Mouse (Mus musculus): ENCODE data around the gene Ppp2ca. TPM values are rescaled to one million over a fixed set of nuclear protein-coding genes. Genes with fewer than 3 reads are reported as not detected.

Ppp2ca gene
- polyA plus RNA-seq, 1 experiment, result 103 TPM

- Histone ChIP-seq H3K4me1 (ENCODE audit: control insufficient read depth, insufficient read depth, low read length) (no peaks in the 10 kb centered on the region), H3K4me3 (ENCODE audit: low read depth, low read length) (no peak overlapping the region), H3K27ac (ENCODE audit: insufficient read depth, low read length) (no peak overlapping the region), H3K9me3 (replicated peaks; ENCODE audit: control insufficient read depth, insufficient read depth, low read length, poor library complexity, severe bottlenecking) (no peaks in the 10 kb centered on the region), H3K9ac (ENCODE audit: low read depth, poor library complexity, severe bottlenecking) (no peak overlapping the region), H3K27me3 (ENCODE audit: control insufficient read depth, insufficient read depth, low read length, poor library complexity, severe bottlenecking) (no peaks in the 10 kb centered on the region), H3K36me3 (ENCODE audit: control insufficient read depth, insufficient read depth, low read length, poor library complexity, severe bottlenecking) (peaks cover 42% of the 10 kb centered on the region)
- TF ChIP-seq CTCF (IDR thresholded peaks at IDR 0.05; ENCODE audit: low read depth, low read length) (no peak), EP300 (IDR thresholded peaks at IDR 0.05; ENCODE audit: insufficient read depth, low read depth, low read length) (no peak), POLR2A (IDR thresholded peaks at IDR 0.05; ENCODE audit: insufficient read depth, low read length) (no peak)
Observed at GRCm38 (mm10) chr11:52124468-52124867, 26.0 kb downstream of the Ppp2ca start.

- no peaks in the 10 kb centered on the region for H3K27me3 ChIP-seq (ENCODE audit: control insufficient read depth, insufficient read depth, low read length, poor library complexity, severe bottlenecking)
- H3K27ac ChIP-seq (ENCODE audit: insufficient read depth, low read length), result no peak overlapping the region
- no peak overlapping the region for H3K9ac ChIP-seq (ENCODE audit: low read depth, poor library complexity, severe bottlenecking)
- H3K4me1 ChIP-seq (ENCODE audit: control insufficient read depth, insufficient read depth, low read length), result no peaks in the 10 kb centered on the region
- H3K36me3 ChIP-seq (ENCODE audit: control insufficient read depth, insufficient read depth, low read length, poor library complexity, severe bottlenecking), result peaks cover 17% of the 10 kb centered on the region
- H3K4me3 ChIP-seq (ENCODE audit: low read depth, low read length), result no peak overlapping the region
- H3K9me3 ChIP-seq (replicated peaks; ENCODE audit: control insufficient read depth, insufficient read depth, low read length, poor library complexity, severe bottlenecking), result no peaks in the 10 kb centered on the region
- TF ChIP-seq EP300 (IDR thresholded peaks at IDR 0.05; ENCODE audit: insufficient read depth, low read depth, low read length) (no peak), CTCF (IDR thresholded peaks at IDR 0.05; ENCODE audit: low read depth, low read length) (no peak), POLR2A (IDR thresholded peaks at IDR 0.05; ENCODE audit: insufficient read depth, low read length) (no peak)
Observed at GRCm38 (mm10) chr11:52127169-52127568, 28.7 kb downstream of the Ppp2ca start.

- Histone ChIP-seq H3K4me3 (ENCODE audit: low read depth, low read length) (no peak overlapping the region), H3K27ac (ENCODE audit: insufficient read depth, low read length) (no peak overlapping the region), H3K9me3 (replicated peaks; ENCODE audit: control insufficient read depth, insufficient read depth, low read length, poor library complexity, severe bottlenecking) (no peaks in the 10 kb centered on the region), H3K9ac (ENCODE audit: low read depth, poor library complexity, severe bottlenecking) (no peak overlapping the region), H3K27me3 (ENCODE audit: control insufficient read depth, insufficient read depth, low read length, poor library complexity, severe bottlenecking) (no peaks in the 10 kb centered on the region), H3K4me1 (ENCODE audit: control insufficient read depth, insufficient read depth, low read length) (no peaks in the 10 kb centered on the region), H3K36me3 (ENCODE audit: control insufficient read depth, insufficient read depth, low read length, poor library complexity, severe bottlenecking) (peaks cover 12% of the 10 kb centered on the region)
- TF ChIP-seq CTCF (IDR thresholded peaks at IDR 0.05; ENCODE audit: low read depth, low read length), result no peak
- no peak for TF ChIP-seq EP300 (IDR thresholded peaks at IDR 0.05; ENCODE audit: insufficient read depth, low read depth, low read length)
- TF ChIP-seq POLR2A (IDR thresholded peaks at IDR 0.05; ENCODE audit: insufficient read depth, low read length), result no peak
Observed at GRCm38 (mm10) chr11:52127760-52128159, 29.3 kb downstream of the Ppp2ca start.

- H3K4me1 ChIP-seq (ENCODE audit: control insufficient read depth, insufficient read depth, low read length), result no peaks in the 10 kb centered on the region
- H3K27me3 ChIP-seq (ENCODE audit: control insufficient read depth, insufficient read depth, low read length, poor library complexity, severe bottlenecking), result no peaks in the 10 kb centered on the region
- H3K36me3 ChIP-seq (ENCODE audit: control insufficient read depth, insufficient read depth, low read length, poor library complexity, severe bottlenecking), result peaks cover 12% of the 10 kb centered on the region
- TF ChIP-seq POLR2A (IDR thresholded peaks at IDR 0.05; ENCODE audit: insufficient read depth, low read length) (no peak), CTCF (IDR thresholded peaks at IDR 0.05; ENCODE audit: low read depth, low read length) (no peak), EP300 (IDR thresholded peaks at IDR 0.05; ENCODE audit: insufficient read depth, low read depth, low read length) (no peak)
- H3K9me3 ChIP-seq (replicated peaks; ENCODE audit: control insufficient read depth, insufficient read depth, low read length, poor library complexity, severe bottlenecking), result no peaks in the 10 kb centered on the region
- no peak overlapping the region for H3K4me3 ChIP-seq (ENCODE audit: low read depth, low read length)
- H3K27ac ChIP-seq (ENCODE audit: insufficient read depth, low read length), result no peak overlapping the region
- no peak overlapping the region for H3K9ac ChIP-seq (ENCODE audit: low read depth, poor library complexity, severe bottlenecking)
Observed at GRCm38 (mm10) chr11:52128316-52129061, 30.0 kb downstream of the Ppp2ca start.

GRCm38 (mm10) chr11:52129171-52129570 is 30.7 kb downstream of the Ppp2ca start:
- Histone ChIP-seq H3K27ac (ENCODE audit: insufficient read depth, low read length) (no peak overlapping the region), H3K9ac (ENCODE audit: low read depth, poor library complexity, severe bottlenecking) (no peak overlapping the region), H3K9me3 (replicated peaks; ENCODE audit: control insufficient read depth, insufficient read depth, low read length, poor library complexity, severe bottlenecking) (no peaks in the 10 kb centered on the region; the same call in 1 of the 2 replicates), H3K36me3 (ENCODE audit: control insufficient read depth, insufficient read depth, low read length, poor library complexity, severe bottlenecking) (peaks cover 7% of the 10 kb centered on the region), H3K4me3 (ENCODE audit: low read depth, low read length) (no peak overlapping the region), H3K4me1 (ENCODE audit: control insufficient read depth, insufficient read depth, low read length) (no peaks in the 10 kb centered on the region), H3K27me3 (ENCODE audit: control insufficient read depth, insufficient read depth, low read length, poor library complexity, severe bottlenecking) (no peaks in the 10 kb centered on the region)
- peak; percentile 29 for TF ChIP-seq CTCF (IDR thresholded peaks at IDR 0.05; ENCODE audit: low read depth, low read length)
- TF ChIP-seq POLR2A (IDR thresholded peaks at IDR 0.05; ENCODE audit: insufficient read depth, low read length), result no peak
- no peak for TF ChIP-seq EP300 (IDR thresholded peaks at IDR 0.05; ENCODE audit: insufficient read depth, low read depth, low read length)

Measured in ES-Bruce4 (cell line).